Mouse (Mus musculus) heart, embryonic 15.5 days (tissue): ENCODE results near the gene Npl. TPM values are rescaled to one million over a fixed set of nuclear protein-coding genes. Genes with fewer than 3 reads are reported as not detected.
A peak's percentile ranks its signal among the peaks of the same experiment; 100 is the strongest.

Experiments
- ATAC-seq: fragments of 200-750 bp; cut with Nextera tagmentation; replicated peaks from 2 replicates; pipeline ENCODE4 v1.8.0; 2017; ENCODE audit warnings: low read depth, moderate TSS enrichment; ENCODE audit not compliant: insufficient number of reproducible peaks, insufficient read depth, low FRiP score
- H3K27ac ChIP-seq: fragments of 300-500 bp; sonication (generic); 2 replicates; pipeline ENCODE4 v1.5.1; 2015; ENCODE audit warnings: mild to moderate bottlenecking, inconsistent platforms
- H3K27me3 ChIP-seq: fragments of 300-500 bp; sonication (generic); 2 replicates; pipeline ENCODE4 v1.6.1; 2015; ENCODE audit warnings: inconsistent platforms
- H3K36me3 ChIP-seq: fragments of 300-500 bp; sonication (generic); 2 replicates; pipeline ENCODE4 v1.6.1; 2015; ENCODE audit warnings: mild to moderate bottlenecking, inconsistent platforms
- H3K4me1 ChIP-seq: fragments of 300-500 bp; sonication (generic); replicated peaks from 2 replicates; pipeline ENCODE4 v1.6.1; 2015; ENCODE audit warnings: inconsistent platforms
- H3K4me2 ChIP-seq: fragments of 300-500 bp; sonication (generic); 2 replicates; pipeline ENCODE4 v1.6.1; 2015; ENCODE audit warnings: inconsistent platforms, mild to moderate bottlenecking, moderate library complexity
- H3K4me3 ChIP-seq: fragments of 300-500 bp; sonication (generic); 2 replicates; pipeline ENCODE4 v1.5.1; 2015; ENCODE audit warnings: mild to moderate bottlenecking, inconsistent platforms
- H3K9ac ChIP-seq: fragments of 300-500 bp; sonication (generic); 2 replicates; pipeline ENCODE4 v1.6.1; 2015; ENCODE audit warnings: mild to moderate bottlenecking, inconsistent platforms
- H3K9me3 ChIP-seq: fragments of 300-500 bp; sonication (generic); replicated peaks from 2 replicates; pipeline ENCODE4 v1.6.1; 2016; ENCODE audit warnings: inconsistent platforms
- WGBS: fragments of 180-500 bp; shearing (Covaris S2); methylation state at CpG from one replicate; pipeline ENCODE4 v1.1.7; 2015; ENCODE audit warnings: mixed read lengths; 5-methylcytosine and 5-hydroxymethylcytosine counted together
- polyA plus RNA-seq: library from polyadenylated mRNA; unstranded; fragments of >200 nt; fragmentation: Nextera tagmentation; extraction: Ambion mirVana; gene quantifications from 2 replicates; pipeline ENCODE4 v1.2.1, GENCODE M21; 2015

Gene Npl
- polyA plus RNA-seq, 1 experiment from 2014 or later = 5.2 TPM

DNA sequence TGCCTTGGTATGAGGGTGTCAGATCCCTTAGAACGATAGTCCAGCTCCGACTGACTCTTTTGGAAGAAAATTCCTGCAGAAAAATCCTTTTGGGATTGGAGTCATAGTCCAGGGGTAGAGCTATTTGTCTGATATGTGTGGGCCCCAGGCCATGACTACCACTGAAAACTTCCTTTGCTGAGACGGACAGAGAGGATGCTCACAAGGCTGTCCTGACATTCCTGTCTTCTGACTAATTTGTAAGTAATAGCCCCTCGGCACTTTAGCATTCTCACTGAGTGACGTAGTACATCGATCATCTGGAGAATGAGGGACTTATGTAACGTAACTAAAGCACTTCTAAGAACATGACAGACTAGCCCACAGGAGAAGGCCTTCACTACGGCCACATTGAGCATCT, 15.9 kb upstream of the Npl start:
- Histone ChIP-seq H3K27ac (no peak overlapping the region), H3K9ac (no peak overlapping the region), H3K27me3 (no peaks in the 10 kb centered on the region), H3K9me3 (no peaks in the 10 kb centered on the region), H3K4me1 (0 out of 2 replicates have a peak, but pooled peaks cover 3% of the 10 kb centered on the region), H3K4me2 (no peak overlapping the region), H3K36me3 (no peaks in the 10 kb centered on the region), H3K4me3 (no peak overlapping the region)
- WGBS = 42% methylated on average over 8 of the region's 8 CpGs
- no peak for ATAC-seq

GRCm38 (mm10) chr1:153564701-153565100, 14.9 kb upstream of the Npl start:
- Histone ChIP-seq H3K27ac (no peak overlapping the region), H3K4me3 (no peak overlapping the region), H3K4me1 (0 out of 2 replicates have a peak, but pooled peaks cover 3% of the 10 kb centered on the region), H3K9ac (no peak overlapping the region), H3K9me3 (no peaks in the 10 kb centered on the region), H3K36me3 (no peaks in the 10 kb centered on the region), H3K27me3 (no peaks in the 10 kb centered on the region), H3K4me2 (no peak overlapping the region)
- no peak for ATAC-seq
- WGBS = 72% methylated on average over 7 of the region's 7 CpGs

- no peak for ATAC-seq
- WGBS = 57% methylated on average over 2 of the region's 2 CpGs
- H3K27me3 ChIP-seq = no peaks in the 10 kb centered on the region
These were observed 13.8 kb upstream of the Npl start for GRCm38 (mm10) chr1:153563675-153564074.

DNA sequence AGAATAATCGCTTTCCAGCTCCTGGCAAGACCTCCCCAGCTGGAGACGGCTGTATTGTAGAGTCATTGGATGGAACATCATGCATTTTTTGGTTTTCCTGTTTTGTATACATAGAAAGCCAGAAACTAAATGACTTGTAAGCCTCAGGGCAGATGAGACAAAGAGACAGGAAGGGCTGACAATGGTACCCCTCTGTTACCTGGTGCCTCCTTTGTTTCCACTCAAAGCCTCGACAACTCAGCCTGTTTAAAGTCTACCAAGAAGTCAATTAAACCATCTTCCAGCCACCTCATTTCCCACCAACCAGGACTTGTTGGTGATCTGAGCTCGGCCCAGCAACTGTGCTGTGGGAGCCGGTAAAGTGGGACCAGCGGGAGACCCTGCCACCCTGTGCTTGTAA, 11.0 kb upstream of the Npl start:
- Histone ChIP-seq H3K9me3 (no peaks in the 10 kb centered on the region), H3K4me2 (no peak overlapping the region), H3K27me3 (no peaks in the 10 kb centered on the region), H3K27ac (no peak overlapping the region), H3K4me1 (0 out of 2 replicates have a peak, but pooled peaks cover 2% of the 10 kb centered on the region), H3K4me3 (no peak overlapping the region), H3K9ac (no peak overlapping the region), H3K36me3 (no peaks in the 10 kb centered on the region)
- no peak for ATAC-seq
- WGBS = 75% methylated on average over 6 of the region's 6 CpGs

More at GRCm38 (mm10) chr1:153563675-153564074, 13.8 kb upstream of the Npl start:
- H3K36me3 ChIP-seq = no peaks in the 10 kb centered on the region
- no peak overlapping the region for H3K9ac ChIP-seq
- H3K4me1 ChIP-seq = 0 out of 2 replicates have a peak, but pooled peaks cover 3% of the 10 kb centered on the region
- H3K27ac ChIP-seq = no peak overlapping the region
- H3K4me2 ChIP-seq = no peak overlapping the region
- H3K4me3 ChIP-seq = no peak overlapping the region
- H3K9me3 ChIP-seq = no peaks in the 10 kb centered on the region

- Histone ChIP-seq H3K9ac (no peak overlapping the region), H3K4me1 (no peaks in the 10 kb centered on the region), H3K4me3 (no peak overlapping the region), H3K27ac (no peak overlapping the region), H3K27me3 (no peaks in the 10 kb centered on the region), H3K36me3 (no peaks in the 10 kb centered on the region), H3K9me3 (no peaks in the 10 kb centered on the region), H3K4me2 (no peak overlapping the region)
- WGBS = 58% methylated on average over 7 of the region's 7 CpGs
- ATAC-seq = no peak
These were observed 9.9 kb upstream of the Npl start for GRCm38 (mm10) chr1:153559701-153560100.

DNA sequence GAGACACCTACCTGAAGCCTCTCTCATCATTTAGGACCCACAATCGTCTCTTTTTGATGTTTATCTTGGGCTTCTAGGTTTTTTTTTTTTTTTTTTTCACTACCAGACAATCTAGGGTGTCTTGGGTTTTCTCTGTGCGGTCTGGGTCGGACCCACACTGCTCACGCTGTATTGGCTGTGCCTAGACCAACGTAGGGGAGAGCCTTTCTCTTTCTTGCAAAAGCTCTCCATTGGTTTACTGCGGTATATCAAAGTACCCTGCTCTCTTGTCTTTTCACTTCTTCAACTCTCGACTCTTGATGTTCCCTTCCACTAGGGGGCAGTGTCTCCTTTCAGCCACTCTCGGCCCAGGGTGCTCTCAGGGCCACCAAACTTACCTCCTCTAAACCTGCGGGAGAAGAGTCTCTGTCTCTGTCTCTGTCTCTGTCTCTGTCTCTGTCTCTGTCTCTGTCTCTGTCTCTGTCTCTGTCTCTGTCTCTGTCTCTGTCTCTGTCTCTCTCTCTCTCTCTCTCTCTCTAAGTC, 9.3 kb upstream of the Npl start:
- peak; percentile 64; the same call in 1 of the 2 replicates for ATAC-seq

GRCm38 (mm10) chr1:153556896-153557295, 7.1 kb upstream of the Npl start:
- no peaks in the 10 kb centered on the region for H3K4me1 ChIP-seq
- no peaks in the 10 kb centered on the region for H3K27me3 ChIP-seq
- WGBS = 0% methylated on average over 2 of the region's 2 CpGs
- ATAC-seq = no peak
- no peak overlapping the region for H3K27ac ChIP-seq
- H3K4me2 ChIP-seq = no peak overlapping the region
- no peaks in the 10 kb centered on the region for H3K9me3 ChIP-seq
- no peaks in the 10 kb centered on the region for H3K36me3 ChIP-seq
- no peak overlapping the region for H3K4me3 ChIP-seq
- no peak overlapping the region for H3K9ac ChIP-seq

More for the DNA sequence above, 9.3 kb upstream of the Npl start:
- H3K27ac ChIP-seq = no peak overlapping the region
- H3K9ac ChIP-seq = no peak overlapping the region
- H3K9me3 ChIP-seq = no peaks in the 10 kb centered on the region
- H3K4me1 ChIP-seq = no peaks in the 10 kb centered on the region
- 18% methylated on average over 9 of the region's 9 CpGs for WGBS
- no peaks in the 10 kb centered on the region for H3K27me3 ChIP-seq
- no peaks in the 10 kb centered on the region for H3K36me3 ChIP-seq
- H3K4me3 ChIP-seq = no peak overlapping the region
- H3K4me2 ChIP-seq = no peak overlapping the region

DNA sequence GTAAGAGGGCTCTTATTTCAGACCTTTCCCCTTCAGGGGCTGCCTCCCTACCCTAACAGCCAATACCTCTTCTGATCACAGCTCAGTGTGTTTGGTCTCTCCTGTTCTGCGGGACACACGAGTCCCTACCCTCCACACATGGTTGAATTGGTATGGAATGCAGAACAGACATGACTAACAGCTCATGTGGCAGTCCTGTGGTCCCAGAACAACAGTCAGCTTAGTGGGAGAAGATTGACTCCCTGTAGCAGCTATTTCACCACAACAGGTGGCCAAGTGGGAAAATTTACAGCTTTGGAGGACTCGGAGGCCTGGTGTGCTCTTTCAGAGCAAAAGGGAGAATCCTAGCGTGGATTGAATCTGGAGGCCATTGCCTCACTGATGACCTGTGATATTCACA, 6.4 kb upstream of the Npl start:
- no peaks in the 10 kb centered on the region for H3K36me3 ChIP-seq
- no peaks in the 10 kb centered on the region for H3K27me3 ChIP-seq
- no peak for ATAC-seq
- WGBS = 81% methylated on average over 4 of the region's 4 CpGs
- no peaks in the 10 kb centered on the region for H3K4me1 ChIP-seq
- no peak overlapping the region for H3K4me3 ChIP-seq
- H3K9me3 ChIP-seq = no peaks in the 10 kb centered on the region
- H3K9ac ChIP-seq = no peak overlapping the region
- no peak overlapping the region for H3K27ac ChIP-seq
- H3K4me2 ChIP-seq = no peak overlapping the region

DNA sequence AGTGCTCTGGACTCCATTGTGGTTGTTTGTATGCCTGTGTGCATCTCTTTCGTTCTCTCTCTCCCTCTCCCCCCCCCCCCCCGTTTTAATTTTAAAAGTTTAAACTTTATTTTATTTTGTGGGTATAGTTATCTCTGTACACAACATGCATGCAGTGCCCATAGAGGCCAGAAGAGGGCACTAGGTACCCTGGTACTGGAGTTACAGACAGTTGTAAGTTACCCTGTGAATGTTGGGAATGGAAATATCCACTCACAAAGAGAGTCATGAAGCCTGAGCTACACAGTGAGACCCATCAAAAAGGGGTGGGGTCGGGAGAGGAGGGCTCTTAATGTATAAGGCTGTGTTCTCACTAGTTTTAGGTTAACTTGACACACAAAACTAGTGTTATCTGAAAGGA, 969 bp upstream of the Npl start:
- H3K4me3 ChIP-seq = no peak overlapping the region
- no peaks in the 10 kb centered on the region for H3K9me3 ChIP-seq
- WGBS = 22% methylated on average over 3 of the region's 3 CpGs
- no peak overlapping the region for H3K27ac ChIP-seq
- H3K27me3 ChIP-seq = no peaks in the 10 kb centered on the region
- no peak overlapping the region for H3K9ac ChIP-seq
- ATAC-seq = no peak
- H3K36me3 ChIP-seq = no peaks in the 10 kb centered on the region
- H3K4me1 ChIP-seq = peaks cover 4% of the 10 kb centered on the region; the same call in 1 of the 2 replicates
- H3K4me2 ChIP-seq = no peak overlapping the region

DNA sequence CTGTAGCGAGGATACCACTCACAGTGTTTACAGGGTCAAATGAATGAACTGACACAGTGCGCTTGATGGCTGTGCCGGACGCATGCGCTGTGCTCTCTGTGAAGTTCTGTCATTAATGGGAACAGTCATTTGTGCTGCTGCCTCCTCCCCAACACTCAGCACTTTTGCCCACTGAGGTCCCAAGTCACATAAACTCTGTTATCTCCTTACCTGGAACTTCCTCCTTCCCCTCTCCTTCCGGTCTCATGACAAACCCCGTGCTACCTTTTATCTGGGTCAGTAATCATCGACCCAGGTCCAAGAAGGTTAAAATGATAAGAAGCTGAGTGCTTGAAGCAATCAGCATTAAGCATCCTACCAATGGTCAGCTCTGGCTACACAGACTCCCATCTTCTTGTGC, 2.3 kb downstream of the Npl start:
- Histone ChIP-seq H3K4me2 (no peak overlapping the region), H3K27ac (no peak overlapping the region), H3K9me3 (no peaks in the 10 kb centered on the region), H3K27me3 (no peaks in the 10 kb centered on the region), H3K9ac (no peak overlapping the region), H3K36me3 (no peaks in the 10 kb centered on the region), H3K4me1 (peaks cover 17% of the 10 kb centered on the region), H3K4me3 (no peak overlapping the region)
- ATAC-seq = no peak
- 65% methylated on average over 8 of the region's 8 CpGs for WGBS

GRCm38 (mm10) chr1:153545196-153545595, 4.6 kb downstream of the Npl start:
- Histone ChIP-seq H3K27me3 (no peaks in the 10 kb centered on the region), H3K36me3 (no peaks in the 10 kb centered on the region), H3K4me3 (no peak overlapping the region), H3K27ac (no peak overlapping the region), H3K4me1 (peaks cover 19% of the 10 kb centered on the region), H3K9me3 (no peaks in the 10 kb centered on the region), H3K9ac (no peak overlapping the region), H3K4me2 (no peak overlapping the region)
- WGBS = 79% methylated on average over 2 of the region's 2 CpGs
- ATAC-seq = no peak

GRCm38 (mm10) chr1:153542726-153543320, 7.0 kb downstream of the Npl start:
- 9% methylated on average over 7 of the region's 7 CpGs for WGBS
- H3K4me1 ChIP-seq = peaks cover 16% of the 10 kb centered on the region
- peak overlapping the region; percentile 21 for H3K4me2 ChIP-seq
- no peaks in the 10 kb centered on the region for H3K36me3 ChIP-seq
- H3K27me3 ChIP-seq = no peaks in the 10 kb centered on the region
- no peak overlapping the region for H3K9ac ChIP-seq
- ATAC-seq = peak; percentile 87
- H3K4me3 ChIP-seq = no peak overlapping the region
- no peaks in the 10 kb centered on the region for H3K9me3 ChIP-seq
- H3K27ac ChIP-seq = peak overlapping the region; percentile 67
